Mouse (Mus musculus): ENCODE measurements around the gene Arl14. TPM values are rescaled to one million over a fixed set of nuclear protein-coding genes. Genes with fewer than 3 reads are reported as not detected.

Gene Arl14
- polyA plus RNA-seq, 1 experiment = 4.5 TPM

DNA sequence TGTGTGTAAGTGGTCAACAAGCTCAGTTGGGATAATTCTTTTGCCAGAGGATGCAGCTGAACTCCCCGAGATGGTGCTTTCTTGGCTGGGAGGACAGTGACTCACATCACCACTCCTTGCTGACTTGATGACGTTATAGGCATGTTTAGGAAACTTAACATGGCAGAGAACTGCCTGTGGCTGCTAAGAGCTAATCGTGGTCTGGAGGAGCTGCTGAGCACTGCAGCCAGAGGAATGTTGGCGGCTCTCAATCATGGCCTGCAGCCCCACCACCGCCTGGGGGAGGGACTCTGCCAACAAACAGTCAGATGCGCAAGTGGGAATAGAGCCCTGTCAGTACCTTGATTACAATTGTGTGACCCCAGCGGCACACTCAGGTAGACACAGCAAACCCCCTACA lies 49.6 kb downstream of the Arl14 start:
- Histone ChIP-seq H3K36me3 (ENCODE audit: control insufficient read depth, insufficient read depth, low read length) (no peaks in the 10 kb centered on the region), H3K4me1 (ENCODE audit: control insufficient read depth, insufficient read depth, insufficient read length, low read length) (no peaks in the 10 kb centered on the region; the same call in 1 of the 2 replicates), H3K27ac (ENCODE audit: insufficient read depth, low read depth, low read length) (no peak overlapping the region), H3K4me3 (ENCODE audit: low read depth, low read length) (no peak overlapping the region), H3K27me3 (ENCODE audit: control insufficient read depth, insufficient read depth, low read length) (no peaks in the 10 kb centered on the region)
- no peak for TF ChIP-seq POLR2A (IDR thresholded peaks at IDR 0.05; ENCODE audit: low read depth, low read length)
- WGBS = 65% methylated on average over 7 of the region's 7 CpGs

Other genes starting within 250 kb of the Arl14 start
- 0.20 and 0.22 TPM in 2 replicates for gene Ift80, start 217.8 kb upstream of the Arl14 start, polyA plus RNA-seq (2012; rRNA removed)
- 1.7 and 6.4 TPM in 2 replicates for gene Smc4, start 217.7 kb upstream of the Arl14 start, polyA plus RNA-seq (2012; rRNA removed)
- 1.0 and 1.7 TPM in 2 replicates for gene Trim59, start 177.7 kb upstream of the Arl14 start, polyA plus RNA-seq (2012; rRNA removed)
- 2.0 and 4.6 TPM in 2 replicates for gene Kpna4, start 95.3 kb upstream of the Arl14 start, polyA plus RNA-seq (2012; rRNA removed)
- gene Ppm1l, start 94.4 kb downstream of the Arl14 start, polyA plus RNA-seq (2012; rRNA removed) = 0.80 and 1.1 TPM in 2 replicates

Data from small intestine, adult 2 months (tissue).